Mouse (Mus musculus) adrenal gland, adult 8-10 months (tissue): Measurements from ENCODE around the gene Slc25a51. TPM values are rescaled to one million over a fixed set of nuclear protein-coding genes. Genes with fewer than 3 reads are reported as not detected.
"Not testable (repeated sequence)": the region's sequence is repeated elsewhere in the genome, so short reads cannot be mapped to it uniquely, and the experiment has no call there.

Experiments used
- DNase-seq: peaks from one replicate; pipeline ENCODE4 v3.0.0; 2022
- microRNA-seq, 2 experiments: library from miRNA; unstranded; fragments of <30 nt; microRNA quantifications; one replicate each; pipeline ENCODE4 v1.2.0; 2022
- total RNA-seq, 4 experiments: library from RNA; stranded (reverse); gene quantifications; 2 replicates each; pipeline ENCODE4 v1.2.4; 2022

The Slc25a51 gene
- total RNA-seq, 4 experiments from 2014 or later: 191 to 350 (median 261) TPM

- not testable (repeated sequence) for DNase-seq
Measured at GRCm38 (mm10) chr4:45396211-45396610, 12.4 kb downstream of the Slc25a51 start.

- no peak for DNase-seq
Measured at GRCm38 (mm10) chr4:45393658-45394057, 14.9 kb downstream of the Slc25a51 start.

- no peak for DNase-seq
Measured at GRCm38 (mm10) chr4:45392994-45393393, 15.6 kb downstream of the Slc25a51 start.

- DNase-seq: no peak
Measured at GRCm38 (mm10) chr4:45392572-45392971, 16.0 kb downstream of the Slc25a51 start.

GRCm38 (mm10) chr4:45392099-45392498 is 16.5 kb downstream of the Slc25a51 start:
- DNase-seq: no peak

GRCm38 (mm10) chr4:45387296-45387695 is 21.3 kb downstream of the Slc25a51 start:
- DNase-seq: not testable (repeated sequence)

GRCm38 (mm10) chr4:45382133-45382532 is 26.4 kb downstream of the Slc25a51 start:
- not testable (repeated sequence) for DNase-seq

GRCm38 (mm10) chr4:45380903-45381580 is 27.5 kb downstream of the Slc25a51 start:
- DNase-seq: not testable (repeated sequence)

- DNase-seq: no peak
Measured at GRCm38 (mm10) chr4:45376573-45376972, 32.0 kb downstream of the Slc25a51 start.

GRCm38 (mm10) chr4:45374879-45375278 is 33.7 kb downstream of the Slc25a51 start:
- DNase-seq: no peak

- no peak for DNase-seq
Measured at GRCm38 (mm10) chr4:45371261-45371660, 37.3 kb downstream of the Slc25a51 start.

GRCm38 (mm10) chr4:45356653-45357052 is 51.9 kb downstream of the Slc25a51 start:
- no peak for DNase-seq

Small RNA genes lying within 50 kb of the gene (microRNA-seq; reads per million reads assigned to microRNA genes)
- gene Gm25692: 0 reads per million in 2 experiments

Other genes with a start within 250 kb of the Slc25a51 start
- 1 to 10 TPM; 6.5 to 9.3 (median 8.7) TPM for gene Frmpd1, start 223.9 kb downstream of the Slc25a51 start, total RNA-seq
- gene Trmt10b, start 111.6 kb downstream of the Slc25a51 start, total RNA-seq: 10 to 100 TPM in 3 of 4 experiments, 1 to 10 TPM in 1; 8.0 to 15.0 (median 12.7) TPM
- gene Dcaf10, start 66.7 kb downstream of the Slc25a51 start, total RNA-seq: 10 to 100 TPM; 25.4 to 31.5 (median 27.6) TPM
- 10 to 100 TPM; 22.9 to 40.8 (median 30.9) TPM for gene Exosc3, start 66.0 kb downstream of the Slc25a51 start, total RNA-seq
- 100 to 1,000 TPM in 2 of 4 experiments, 10 to 100 TPM in 2; 39.5 to 104 (median 79.0) TPM for gene Shb, start 123.7 kb upstream of the Slc25a51 start, total RNA-seq